Mouse (Mus musculus): Measurements from ENCODE around the gene Cnot4.

Cnot4 gene

DNA sequence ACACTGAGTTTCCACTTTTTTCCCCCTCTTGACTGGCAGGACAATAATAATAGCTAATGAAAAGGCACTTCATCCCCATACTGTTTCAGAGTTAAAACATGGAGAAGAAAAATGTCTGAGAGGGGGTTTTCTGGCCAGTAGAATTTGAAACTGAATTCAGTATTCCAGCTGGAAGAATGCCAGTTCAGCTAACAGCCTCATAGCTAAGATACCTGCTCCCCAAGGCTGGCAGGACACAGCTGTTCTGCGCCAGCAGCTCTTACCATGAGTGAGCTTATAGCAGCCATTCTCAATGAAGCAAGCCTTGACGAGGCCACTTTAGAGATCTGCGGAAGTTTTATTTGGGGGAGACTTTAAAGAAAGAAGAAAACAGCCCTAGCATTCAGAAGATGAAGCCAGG lies 62.3 kb downstream of the Cnot4 start:
- in situ Hi-C loops (cut with MboI; ENCODE audit: low pct_unique_long_range_greater_than_20kb in 1 of 2, low sequenced_read_pairs in 2 of 2, unreplicated experiment in 1 of 2), result no loop called here

DNA sequence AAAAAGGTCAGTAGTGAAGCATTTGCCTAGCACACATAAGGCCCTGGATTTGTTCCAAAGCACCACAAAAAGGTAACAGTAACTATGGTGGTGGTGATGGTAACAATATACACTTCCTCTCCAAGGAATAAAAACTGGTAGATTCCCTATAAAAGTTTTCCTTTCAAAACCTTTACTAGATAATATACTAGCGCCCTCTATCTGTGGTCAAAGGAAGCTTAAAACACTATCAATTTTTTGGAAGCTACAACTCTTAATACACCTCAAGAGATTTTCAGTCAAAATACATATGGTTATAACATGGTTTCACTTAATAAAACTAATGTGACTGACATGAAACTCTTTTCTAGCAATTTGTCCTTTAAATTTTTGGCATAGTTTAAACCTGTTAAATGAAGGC lies 71.1 kb downstream of the Cnot4 start:
- in situ Hi-C loops (cut with MboI; ENCODE audit: low pct_unique_long_range_greater_than_20kb in 1 of 2, low sequenced_read_pairs in 2 of 2, unreplicated experiment in 1 of 2), result no loop called here

DNA sequence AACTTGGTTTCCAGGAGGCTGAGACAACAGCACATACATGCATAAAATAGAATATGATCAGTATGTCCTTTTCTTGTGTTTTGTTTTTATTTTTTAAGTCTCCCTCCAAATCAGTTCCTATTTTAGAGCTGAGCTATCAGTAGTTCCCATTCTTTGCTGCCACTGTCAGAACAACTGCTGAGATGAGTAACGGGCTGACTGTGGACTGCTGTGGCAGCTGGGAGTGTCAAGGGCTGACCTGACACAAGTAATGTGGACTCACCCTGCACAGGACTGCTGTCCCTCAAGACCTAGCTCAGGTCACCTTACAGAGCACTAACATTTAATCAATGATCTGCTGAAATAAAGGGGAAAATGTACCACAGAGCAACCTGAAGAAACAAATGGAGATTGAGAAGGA lies 90.4 kb downstream of the Cnot4 start:
- in situ Hi-C loops (cut with MboI; ENCODE audit: low pct_unique_long_range_greater_than_20kb in 1 of 2, low sequenced_read_pairs in 2 of 2, unreplicated experiment in 1 of 2), result no loop called here

DNA sequence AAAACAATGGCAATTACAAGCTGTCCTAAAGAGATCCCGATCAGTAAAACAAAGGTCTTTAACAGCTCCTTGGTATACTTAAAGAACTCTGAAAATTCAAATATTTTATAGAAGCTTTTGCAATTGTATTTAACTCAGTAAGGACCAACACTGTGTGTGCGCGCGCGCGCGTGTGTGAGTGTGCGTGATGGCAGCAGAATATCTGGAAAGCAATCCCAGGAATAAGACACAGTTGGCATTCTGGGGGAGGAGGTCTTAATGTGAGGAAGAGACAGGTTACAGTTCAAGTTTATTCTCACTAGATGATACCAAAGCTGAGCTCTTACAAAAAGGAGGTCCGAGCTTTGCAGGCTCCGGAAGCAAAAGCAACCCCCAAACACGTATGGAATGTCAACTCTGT lies 100.2 kb downstream of the Cnot4 start:
- in situ Hi-C loops (cut with MboI; ENCODE audit: low pct_unique_long_range_greater_than_20kb in 1 of 2, low sequenced_read_pairs in 2 of 2, unreplicated experiment in 1 of 2), result no loop called here

DNA sequence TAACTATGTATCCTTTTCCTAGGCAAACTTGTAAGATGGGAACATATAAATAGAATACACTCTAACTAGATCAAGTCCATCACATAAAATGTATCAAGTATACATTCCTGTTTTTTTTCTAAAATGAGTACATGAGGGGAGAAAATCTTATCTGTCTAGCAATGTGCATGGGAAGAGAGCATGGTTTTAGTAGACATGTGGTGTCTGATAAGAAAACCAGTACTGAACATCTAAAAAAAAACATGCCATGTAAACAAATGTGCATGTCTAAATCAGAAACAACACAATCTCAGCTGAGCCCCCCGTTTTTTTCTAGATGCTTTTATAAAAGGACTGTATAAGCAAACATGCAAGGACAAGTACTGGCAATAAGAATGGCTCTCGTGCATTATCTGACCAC lies 100.8 kb downstream of the Cnot4 start:
- in situ Hi-C loops (cut with MboI; ENCODE audit: low pct_unique_long_range_greater_than_20kb in 1 of 2, low sequenced_read_pairs in 2 of 2, unreplicated experiment in 1 of 2), result no loop called here

DNA sequence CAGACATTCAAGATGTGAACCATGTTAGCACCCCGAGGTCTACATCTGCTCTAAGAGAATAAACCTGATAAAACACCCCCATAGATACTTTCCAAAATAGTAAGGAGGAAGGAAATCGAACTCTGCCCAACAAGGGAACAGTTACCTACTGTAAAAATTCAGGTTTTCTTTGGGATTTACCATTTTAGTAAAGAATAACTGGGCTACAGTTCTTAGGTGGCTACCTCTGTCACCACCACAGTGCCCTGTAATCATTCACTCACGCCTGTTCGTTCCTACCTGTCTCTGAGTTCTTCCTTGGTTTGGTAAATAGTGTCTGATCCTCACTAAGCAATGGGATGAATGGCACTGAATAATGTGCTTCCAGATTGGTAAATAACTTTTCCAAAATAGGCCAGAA lies 102.7 kb downstream of the Cnot4 start:
- in situ Hi-C loops (cut with MboI; ENCODE audit: low pct_unique_long_range_greater_than_20kb in 1 of 2, low sequenced_read_pairs in 2 of 2, unreplicated experiment in 1 of 2), result no loop called here

DNA sequence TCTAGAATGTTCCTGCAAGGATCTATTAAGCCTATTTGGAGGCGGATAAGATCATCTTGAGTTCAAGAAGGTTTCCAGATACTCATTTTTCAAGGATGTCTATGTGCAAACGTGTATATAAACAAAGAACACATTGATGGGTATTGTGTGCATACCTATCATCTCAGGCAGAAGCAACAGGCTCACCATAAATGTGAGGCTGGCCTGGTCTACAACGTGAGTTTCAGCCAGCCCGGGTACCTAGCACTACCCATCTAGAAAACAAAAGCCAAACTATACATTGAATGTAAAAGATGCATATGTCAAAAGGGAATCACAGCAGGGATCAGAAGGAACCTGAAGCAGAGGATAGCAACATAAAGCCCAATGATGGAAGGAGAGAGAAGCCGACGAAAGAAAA lies 103.3 kb downstream of the Cnot4 start:
- in situ Hi-C loops (cut with MboI; ENCODE audit: low pct_unique_long_range_greater_than_20kb in 1 of 2, low sequenced_read_pairs in 2 of 2, unreplicated experiment in 1 of 2), result no loop called here

DNA sequence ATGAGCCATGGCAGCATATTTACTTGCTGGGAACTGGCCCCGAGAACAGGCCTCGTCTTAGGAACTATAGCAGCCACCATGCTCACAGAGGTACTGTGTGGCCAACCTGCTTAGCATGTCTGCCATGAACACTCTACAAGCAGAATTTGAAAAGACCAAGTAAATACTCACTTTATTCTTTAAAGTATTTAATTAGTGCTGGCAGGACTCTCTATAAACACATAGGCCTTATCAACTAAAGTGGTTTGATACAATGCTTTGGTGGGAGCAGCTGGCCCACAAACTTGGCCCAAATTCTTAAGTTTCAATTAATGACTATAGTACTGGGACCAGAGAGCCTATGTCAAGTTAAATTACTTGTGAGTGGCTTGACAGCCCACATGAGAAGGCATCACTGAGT lies 105.5 kb downstream of the Cnot4 start:
- in situ Hi-C loops (cut with MboI; ENCODE audit: low pct_unique_long_range_greater_than_20kb in 1 of 2, low sequenced_read_pairs in 2 of 2, unreplicated experiment in 1 of 2), result no loop called here

DNA sequence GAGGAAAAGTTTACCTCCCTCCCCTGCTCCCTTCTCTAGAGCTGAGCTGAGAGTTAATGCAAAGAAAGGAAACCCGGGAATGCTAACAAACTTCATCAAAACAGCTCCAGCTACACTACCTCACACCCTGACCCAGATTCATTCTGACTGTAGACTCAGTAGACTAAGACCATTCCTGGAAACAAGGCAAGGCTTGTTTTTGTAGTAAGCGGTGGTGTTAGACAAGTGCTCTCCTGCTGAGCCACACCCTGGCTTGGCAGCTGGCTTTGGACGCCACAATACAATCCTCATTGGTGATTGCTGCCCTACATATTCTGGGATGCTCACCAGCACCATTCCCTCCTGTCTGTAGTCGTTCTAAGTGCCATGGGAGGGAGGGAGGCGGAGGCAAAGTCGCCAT lies 106.3 kb downstream of the Cnot4 start:
- in situ Hi-C loops (cut with MboI; ENCODE audit: low pct_unique_long_range_greater_than_20kb in 1 of 2, low sequenced_read_pairs in 2 of 2, unreplicated experiment in 1 of 2), result no loop called here

DNA sequence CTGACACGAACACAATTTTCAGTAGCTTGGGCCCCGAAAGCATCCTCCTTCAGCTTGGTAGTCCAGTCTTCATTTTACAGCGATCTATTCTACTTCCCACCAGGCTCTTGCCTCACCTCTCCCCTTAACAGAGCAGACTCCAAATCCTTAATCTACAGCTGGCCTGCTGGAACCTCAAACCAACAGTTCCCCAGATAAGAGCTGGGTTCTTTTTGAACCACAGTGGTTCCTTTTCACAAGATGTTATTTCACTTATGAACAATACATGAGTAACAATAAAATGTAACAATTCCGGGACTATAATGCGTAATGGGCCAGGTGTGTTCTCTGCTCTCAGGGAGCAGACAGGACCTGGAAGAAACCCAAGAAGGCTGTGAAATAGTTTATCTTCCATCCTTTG lies 116.9 kb downstream of the Cnot4 start:
- in situ Hi-C loops (cut with MboI; ENCODE audit: low pct_unique_long_range_greater_than_20kb in 1 of 2, low sequenced_read_pairs in 2 of 2, unreplicated experiment in 1 of 2), result no loop called here

DNA sequence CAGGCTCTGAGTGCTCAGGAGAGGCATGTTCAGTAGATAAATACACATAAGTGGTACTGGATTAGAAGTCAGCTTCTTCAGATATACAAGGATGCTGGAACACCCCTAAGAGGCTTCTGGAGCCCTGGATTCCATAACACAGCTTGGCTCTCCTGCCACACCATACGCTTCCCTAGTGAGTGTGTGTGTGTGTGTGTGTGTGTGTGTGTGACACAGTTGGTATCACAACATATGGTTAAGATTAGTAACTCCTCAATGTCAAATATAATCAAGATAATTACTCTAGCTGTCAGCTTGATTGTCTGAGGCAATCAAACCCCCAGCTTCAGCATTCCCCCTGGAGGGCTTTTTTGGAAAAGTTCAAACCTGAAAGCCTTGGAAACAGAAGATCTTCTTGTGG lies 121.6 kb downstream of the Cnot4 start:
- in situ Hi-C loops (cut with MboI; ENCODE audit: low pct_unique_long_range_greater_than_20kb in 1 of 2, low sequenced_read_pairs in 2 of 2, unreplicated experiment in 1 of 2), result no loop called here

DNA sequence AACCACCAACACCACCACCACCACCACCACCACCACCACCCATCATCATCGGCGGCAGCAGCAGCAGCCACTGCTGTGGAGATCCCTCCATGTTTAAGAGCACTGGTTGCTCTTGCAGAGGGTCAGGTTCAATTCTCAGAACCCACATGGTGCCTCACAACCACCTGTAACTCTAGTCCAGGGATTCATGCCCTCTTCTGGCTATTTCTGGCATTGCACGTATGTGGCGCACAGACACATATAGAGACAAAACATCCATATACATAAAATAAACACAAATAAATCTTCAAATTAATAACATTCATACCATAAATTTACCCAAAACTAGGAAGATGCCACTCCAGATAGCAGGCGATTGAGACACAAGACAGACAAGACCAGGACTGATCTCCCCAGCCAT lies 122.8 kb downstream of the Cnot4 start:
- in situ Hi-C loops (cut with MboI; ENCODE audit: low pct_unique_long_range_greater_than_20kb in 1 of 2, low sequenced_read_pairs in 2 of 2, unreplicated experiment in 1 of 2), result no loop called here

DNA sequence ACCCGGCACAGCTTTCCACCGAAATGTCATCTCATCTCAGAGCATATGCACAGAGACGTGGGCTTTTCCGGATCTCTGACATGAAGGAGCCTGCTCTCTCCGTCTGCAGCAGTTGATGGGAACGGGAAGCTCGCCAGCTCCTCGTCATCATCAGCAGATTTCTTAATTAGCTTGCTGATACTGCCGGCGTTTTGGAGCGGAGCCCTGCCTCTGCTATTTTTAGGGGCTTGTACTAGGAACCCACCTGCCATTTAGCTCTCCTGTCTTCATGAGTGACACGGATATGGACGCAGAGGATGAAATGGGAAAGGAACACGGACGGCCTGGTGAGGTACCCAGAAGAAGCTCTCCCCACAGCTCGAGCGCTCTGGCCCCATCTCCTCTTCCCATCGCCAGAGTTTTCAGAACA lies 131.3 kb downstream of the Cnot4 start:
- in situ Hi-C loops (cut with MboI; ENCODE audit: low pct_unique_long_range_greater_than_20kb in 1 of 2, low sequenced_read_pairs in 2 of 2, unreplicated experiment in 1 of 2), result no loop called here

DNA sequence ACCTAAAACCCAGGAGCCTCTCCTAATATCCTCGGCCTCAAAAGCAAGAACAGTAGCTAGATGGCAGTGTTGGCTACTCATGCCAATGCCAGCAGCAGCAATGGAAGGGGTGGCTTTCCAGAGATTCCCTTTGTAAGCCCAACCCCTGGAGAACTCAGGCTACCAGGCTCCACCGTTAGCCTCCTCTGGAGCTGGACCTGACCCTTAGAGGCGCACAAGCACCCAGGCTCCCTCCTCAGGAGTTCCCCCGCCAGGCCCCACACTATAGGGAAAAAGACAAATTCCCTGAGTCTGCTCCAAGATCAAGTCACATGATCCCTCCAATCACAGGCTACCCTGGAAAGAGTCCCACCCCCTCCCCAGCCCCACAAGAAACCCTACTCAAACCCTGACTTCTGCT lies 134.4 kb downstream of the Cnot4 start:
- in situ Hi-C loops (cut with MboI; ENCODE audit: low pct_unique_long_range_greater_than_20kb in 1 of 2, low sequenced_read_pairs in 2 of 2, unreplicated experiment in 1 of 2), result loop anchor here in 1 of 2 experiments (5.0 kb wide), 1 partner anchor 62 kb away; no protein-coding TSS in a partner anchor

DNA sequence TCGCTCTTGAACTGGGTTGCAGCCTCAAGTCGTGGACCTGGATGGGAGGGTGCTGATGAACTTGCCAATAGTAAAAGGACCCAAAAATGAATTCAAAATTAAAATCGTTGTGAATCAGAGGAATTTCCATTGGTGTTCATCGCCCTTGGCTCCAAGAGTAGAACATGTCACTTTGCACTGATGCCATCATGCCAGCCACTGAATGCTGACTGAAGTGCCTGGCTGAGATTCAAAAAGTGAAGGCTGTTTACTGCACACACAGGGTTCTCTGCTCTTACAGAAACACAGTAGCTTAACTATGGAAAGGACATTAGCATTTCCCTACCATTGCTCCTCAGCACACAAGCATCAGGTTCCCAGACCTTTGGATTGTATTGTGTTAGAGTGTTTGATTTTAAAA lies 137.0 kb downstream of the Cnot4 start:
- in situ Hi-C loops (cut with MboI; ENCODE audit: low pct_unique_long_range_greater_than_20kb in 1 of 2, low sequenced_read_pairs in 2 of 2, unreplicated experiment in 1 of 2), result loop anchor here in 1 of 2 experiments (5.0 kb wide), 1 partner anchor 59 kb away; no protein-coding TSS in a partner anchor

DNA sequence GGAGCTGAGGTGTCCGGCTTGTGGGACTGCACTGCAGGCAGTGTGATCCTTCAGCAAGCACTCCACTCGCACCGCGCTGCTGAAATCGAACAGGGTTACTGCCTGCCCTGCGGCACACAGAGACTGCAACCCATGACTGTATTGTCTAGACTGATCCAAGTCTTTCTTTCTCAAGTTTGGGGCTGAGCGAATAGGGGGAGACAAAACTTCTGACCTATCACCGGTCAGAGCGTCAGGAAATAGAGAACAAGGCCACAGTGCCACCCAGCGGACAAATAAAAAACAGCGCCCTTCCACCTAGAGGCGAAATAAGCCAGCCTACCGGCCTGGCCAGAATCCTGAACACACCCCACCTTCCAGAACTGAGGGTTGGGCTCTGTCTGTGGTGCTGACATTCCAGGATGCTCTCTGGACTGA lies 138.3 kb downstream of the Cnot4 start:
- in situ Hi-C loops (cut with MboI; ENCODE audit: low pct_unique_long_range_greater_than_20kb in 1 of 2, low sequenced_read_pairs in 2 of 2, unreplicated experiment in 1 of 2), result loop anchor here in 1 of 2 experiments (5.0 kb wide), 1 partner anchor 58 kb away; no protein-coding TSS in a partner anchor

DNA sequence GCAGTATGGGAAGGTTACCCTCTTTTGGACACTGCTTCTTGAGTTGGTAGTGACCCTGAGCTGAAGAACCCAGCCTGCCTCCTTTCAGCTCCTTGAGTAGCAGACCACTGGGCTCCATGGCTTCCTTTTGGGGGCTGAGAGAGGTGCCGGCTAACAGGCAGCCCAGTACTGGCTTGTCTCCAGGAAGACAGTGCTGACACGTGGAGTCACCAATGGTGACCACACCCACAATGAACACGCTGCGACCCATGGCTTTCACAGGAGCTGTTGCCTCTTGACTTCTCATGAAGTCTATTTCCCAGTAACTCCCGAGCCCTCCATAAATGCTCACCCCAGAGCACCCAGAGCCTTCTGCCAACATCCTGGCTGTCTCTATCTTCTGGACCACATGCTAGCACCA lies 138.8 kb downstream of the Cnot4 start:
- in situ Hi-C loops (cut with MboI; ENCODE audit: low pct_unique_long_range_greater_than_20kb in 1 of 2, low sequenced_read_pairs in 2 of 2, unreplicated experiment in 1 of 2), result loop anchor here in 1 of 2 experiments (5.0 kb wide), 1 partner anchor 57 kb away; no protein-coding TSS in a partner anchor

DNA sequence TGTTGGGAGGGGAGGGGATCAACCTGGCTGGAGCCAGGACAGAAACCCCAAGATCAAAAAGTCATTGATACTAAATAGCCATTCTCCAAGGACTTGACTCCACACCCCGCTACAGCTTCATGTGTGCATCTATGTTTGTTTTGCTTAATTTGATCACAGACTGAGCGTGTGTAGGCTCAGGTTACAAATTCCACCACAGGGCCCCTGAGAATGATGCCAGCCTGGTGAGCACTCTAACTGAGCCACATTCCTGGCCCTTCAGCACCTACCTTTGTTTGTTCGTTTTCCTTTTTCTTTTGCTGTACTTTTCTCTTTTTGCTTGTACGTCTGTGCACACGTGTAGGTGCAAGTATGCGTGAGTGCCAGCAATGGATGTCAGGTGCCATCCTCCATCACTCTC lies 144.3 kb downstream of the Cnot4 start:
- in situ Hi-C loops (cut with MboI; ENCODE audit: low pct_unique_long_range_greater_than_20kb in 1 of 2, low sequenced_read_pairs in 2 of 2, unreplicated experiment in 1 of 2), result no loop called here

DNA sequence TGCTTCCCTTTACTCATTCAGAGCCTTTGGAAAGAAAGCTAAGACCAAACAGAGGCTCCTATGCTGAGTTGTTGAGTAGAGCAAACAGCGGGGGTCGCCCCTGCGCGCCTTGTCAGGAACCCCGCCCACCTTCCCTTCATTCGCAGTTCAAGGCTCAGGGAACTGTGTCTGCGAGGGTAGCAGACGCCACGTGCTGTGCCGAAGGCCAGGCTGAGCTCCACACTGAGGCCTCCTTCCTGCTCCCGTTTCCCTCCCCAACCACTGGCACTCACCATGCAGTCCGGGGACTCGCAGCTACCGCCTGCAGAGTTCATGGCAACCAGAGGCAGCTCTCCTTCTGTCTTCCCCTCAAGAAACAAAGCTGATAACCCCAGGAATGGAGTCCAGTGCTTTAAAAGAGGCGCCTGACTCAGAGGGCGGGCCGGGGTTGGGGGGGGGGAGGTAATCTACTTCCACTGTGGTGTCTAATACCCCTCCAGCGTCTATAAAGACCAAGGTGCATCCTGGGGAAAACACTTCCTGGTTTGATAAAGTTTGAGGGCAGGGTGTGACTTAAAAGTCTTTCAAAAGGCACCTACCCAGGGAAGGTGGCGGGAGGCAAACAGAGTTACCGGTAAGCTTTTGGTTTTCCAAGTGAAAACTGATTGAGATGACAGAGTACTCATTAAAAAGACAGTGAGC lies 145.3 kb downstream of the Cnot4 start, which contains the start of gene Slc23a4:
Gene Slc23a4 (minus strand): TSS at position 324 of the 681 bp plus-strand sequence.
- in situ Hi-C loops (cut with MboI; ENCODE audit: low pct_unique_long_range_greater_than_20kb in 1 of 2, low sequenced_read_pairs in 2 of 2, unreplicated experiment in 1 of 2), result no loop called here

DNA sequence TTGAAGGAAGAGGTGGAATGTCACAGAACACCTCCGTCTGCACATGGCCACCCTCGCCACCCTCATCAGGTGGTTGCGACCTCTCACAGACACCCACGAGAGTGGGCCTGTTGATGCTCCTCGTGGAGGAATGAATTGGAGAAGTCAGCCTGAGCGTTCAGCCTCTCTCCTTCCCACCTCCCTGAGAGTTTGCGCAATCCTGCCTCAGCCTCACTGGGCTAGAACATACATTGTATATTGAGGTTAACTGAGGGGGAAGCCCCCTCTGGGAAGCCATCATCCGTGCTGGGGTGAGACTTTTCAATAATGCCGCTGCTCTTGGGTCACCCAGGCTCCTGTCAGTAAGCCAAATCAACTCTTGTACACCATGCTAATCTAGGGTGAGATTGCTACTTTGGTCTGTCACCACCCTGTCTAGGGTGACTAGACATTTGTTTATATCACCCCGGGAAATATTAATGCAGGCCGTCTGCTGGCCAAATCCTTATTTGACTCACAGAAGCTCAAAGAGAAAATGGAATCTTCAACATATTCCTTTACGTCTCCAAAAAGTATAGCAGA lies 146.4 kb downstream of the Cnot4 start:
- in situ Hi-C loops (cut with MboI; ENCODE audit: low pct_unique_long_range_greater_than_20kb in 1 of 2, low sequenced_read_pairs in 2 of 2, unreplicated experiment in 1 of 2), result no loop called here

Data from mouse embryonic stem cell (cell line).